Mouse (Mus musculus) embryonic fibroblast, embryonic 13.5 days (primary cell): Measurements from ENCODE around the gene Naif1.

ENCODE experiments used
- CTCF ChIP-seq: IDR thresholded peaks from 2 replicates; pipeline ENCODE4 v1.5.1; 2011; ENCODE audit warnings: mild to moderate bottlenecking, control low read depth, low read length, moderate library complexity, borderline replicate concordance; ENCODE audit not compliant: insufficient read depth
- POLR2A ChIP-seq: IDR thresholded peaks from 2 replicates; pipeline ENCODE4 v1.6.1; 2011; ENCODE audit warnings: low read depth, mild to moderate bottlenecking, control low read depth, low read length, moderate library complexity

GRCm38 (mm10) chr2:32471681-32472061 is 21.4 kb downstream of the Naif1 start:
- TF ChIP-seq CTCF (no peak), POLR2A (no peak)
